Mouse (Mus musculus): ENCODE measurements around the gene Pxk.

GRCm38 (mm10) chr14:8123141-8123540 lies 25.1 kb downstream of the Pxk start:
- TF ChIP-seq EP300 (optimal IDR thresholded peaks at IDR 0.05) (no peak), CTCF (IDR thresholded peaks at IDR 0.05; ENCODE audit: low read depth) (no peak)

Data from stomach, postnatal 0 days (tissue).